Mouse (Mus musculus): ENCODE results near the gene Qpctl. TPM values are rescaled to one million over a fixed set of nuclear protein-coding genes. Genes with fewer than 3 reads are reported as not detected.

Qpctl gene
- polyA plus RNA-seq, 1 experiment: 7.7 TPM

- H3K79me2 ChIP-seq (ENCODE audit: control insufficient read depth, insufficient read depth): no peaks in the 10 kb centered on the region
- H3K36me3 ChIP-seq (ENCODE audit: control insufficient read depth, insufficient read depth): peaks cover 10% of the 10 kb centered on the region
These were observed 54.6 kb downstream of the Qpctl start, which contains the start of gene Six5 for GRCm38 (mm10) chr7:19094471-19094825. Gene Six5, plus strand, starts transcription at chr7:19094594.

GRCm38 (mm10) chr7:19093537-19094385, 55.3 kb downstream of the Qpctl start:
- peaks cover 10% of the 10 kb centered on the region for H3K36me3 ChIP-seq (ENCODE audit: control insufficient read depth, insufficient read depth)
- H3ac ChIP-seq (ENCODE audit: control insufficient read depth, insufficient read length): peak overlapping the region; percentile 19
- no peaks in the 10 kb centered on the region for H3K79me2 ChIP-seq (ENCODE audit: control insufficient read depth, insufficient read depth)
- H3K4me3 ChIP-seq: peak overlapping the region; percentile 34
- peak overlapping the region; percentile 74 for H3K4me2 ChIP-seq (ENCODE audit: low read depth)
- H3K27me3 ChIP-seq (ENCODE audit: control insufficient read depth, insufficient read depth, insufficient read length): no peaks in the 10 kb centered on the region
- TF ChIP-seq MYOG (IDR thresholded peaks at IDR 0.05; ENCODE audit: control insufficient read depth in 1 of 3, insufficient read depth in 1 of 3, insufficient read length in 2 of 3, low read depth in 2 of 3) (peak in 1 of 3 experiments; percentile 24), POLR2A (IDR thresholded peaks at IDR 0.05; ENCODE audit: insufficient read length, low read depth) (peak; percentile 51), MYOD1 (IDR thresholded peaks at IDR 0.05; ENCODE audit: control insufficient read depth in 1 of 3, insufficient read length in 2 of 3, low read depth in 2 of 3) (peak in 2 of 3 experiments; percentile 9 to 21), E2F4 (IDR thresholded peaks at IDR 0.05; ENCODE audit: insufficient read depth) (no peak), SRF (IDR thresholded peaks at IDR 0.05; ENCODE audit: control insufficient read depth, insufficient read length, low read depth) (no peak), POLR2AphosphoS2 (IDR thresholded peaks at IDR 0.05; ENCODE audit: insufficient read length, low read depth) (peak; percentile 93), TCF12 (IDR thresholded peaks at IDR 0.05; ENCODE audit: insufficient read depth, poor library complexity, severe bottlenecking) (no peak), CEBPB (IDR thresholded peaks at IDR 0.05; ENCODE audit: insufficient read depth, poor library complexity, severe bottlenecking) (no peak)

More at GRCm38 (mm10) chr7:19094471-19094825, 54.6 kb downstream of the Qpctl start, which contains the start of gene Six5:
- peak within 1 kb of the TSS; percentile 34 for H3K4me3 ChIP-seq
- no peaks in the 10 kb centered on the region for H3K27me3 ChIP-seq (ENCODE audit: control insufficient read depth, insufficient read depth, insufficient read length)
- no peak for TF ChIP-seq POLR2A (IDR thresholded peaks at IDR 0.05; ENCODE audit: insufficient read length, low read depth)
- TF ChIP-seq USF1 (IDR thresholded peaks at IDR 0.05; ENCODE audit: low read depth): no peak
- no peak for TF ChIP-seq MYOG (IDR thresholded peaks at IDR 0.05; ENCODE audit: control insufficient read depth in 1 of 3, insufficient read depth in 1 of 3, insufficient read length in 2 of 3, low read depth in 2 of 3)
- no peak for TF ChIP-seq TCF3 (IDR thresholded peaks at IDR 0.05; ENCODE audit: insufficient read length, low read depth)
- TF ChIP-seq POLR2AphosphoS2 (IDR thresholded peaks at IDR 0.05; ENCODE audit: insufficient read length, low read depth): no peak
- TF ChIP-seq CEBPB (IDR thresholded peaks at IDR 0.05; ENCODE audit: insufficient read depth, poor library complexity, severe bottlenecking): no peak
- no peak for TF ChIP-seq MAX (IDR thresholded peaks at IDR 0.05; ENCODE audit: low read depth)
- TF ChIP-seq REST (IDR thresholded peaks at IDR 0.05; ENCODE audit: insufficient read depth, insufficient read length): no peak
- TF ChIP-seq E2F4 (IDR thresholded peaks at IDR 0.05; ENCODE audit: insufficient read depth): no peak
- TF ChIP-seq MYOD1 (IDR thresholded peaks at IDR 0.05; ENCODE audit: control insufficient read depth in 1 of 3, insufficient read length in 2 of 3, low read depth in 2 of 3): no peak
- TF ChIP-seq SRF (IDR thresholded peaks at IDR 0.05; ENCODE audit: control insufficient read depth, insufficient read length, low read depth): no peak
- TF ChIP-seq TCF12 (IDR thresholded peaks at IDR 0.05; ENCODE audit: insufficient read depth, poor library complexity, severe bottlenecking): no peak
- peak within 1 kb of the TSS; percentile 19 for H3ac ChIP-seq (ENCODE audit: control insufficient read depth, insufficient read length)
- H3K4me2 ChIP-seq (ENCODE audit: low read depth): peak within 1 kb of the TSS; percentile 88

GRCm38 (mm10) chr7:19093174-19093521, 55.9 kb downstream of the Qpctl start:
- Histone ChIP-seq H3K36me3 (ENCODE audit: control insufficient read depth, insufficient read depth) (peaks cover 11% of the 10 kb centered on the region), H3K4me2 (ENCODE audit: low read depth) (peak overlapping the region; percentile 74), H3K79me2 (ENCODE audit: control insufficient read depth, insufficient read depth) (no peaks in the 10 kb centered on the region), H3K4me3 (no peak overlapping the region), H3ac (ENCODE audit: control insufficient read depth, insufficient read length) (no peak overlapping the region), H3K27me3 (ENCODE audit: control insufficient read depth, insufficient read depth, insufficient read length) (no peaks in the 10 kb centered on the region)
- TF ChIP-seq MYOG (IDR thresholded peaks at IDR 0.05; ENCODE audit: control insufficient read depth in 1 of 3, insufficient read depth in 1 of 3, insufficient read length in 2 of 3, low read depth in 2 of 3) (peak in 1 of 3 experiments; percentile 13), E2F4 (IDR thresholded peaks at IDR 0.05; ENCODE audit: insufficient read depth) (no peak), REST (IDR thresholded peaks at IDR 0.05; ENCODE audit: insufficient read depth, insufficient read length) (no peak), USF1 (IDR thresholded peaks at IDR 0.05; ENCODE audit: low read depth) (no peak), MAX (IDR thresholded peaks at IDR 0.05; ENCODE audit: low read depth) (no peak), SRF (IDR thresholded peaks at IDR 0.05; ENCODE audit: control insufficient read depth, insufficient read length, low read depth) (no peak), MYOD1 (IDR thresholded peaks at IDR 0.05; ENCODE audit: control insufficient read depth in 1 of 3, insufficient read length in 2 of 3, low read depth in 2 of 3) (peak in 2 of 3 experiments; percentile 10 to 24), POLR2AphosphoS2 (IDR thresholded peaks at IDR 0.05; ENCODE audit: insufficient read length, low read depth) (peak; percentile 67), CEBPB (IDR thresholded peaks at IDR 0.05; ENCODE audit: insufficient read depth, poor library complexity, severe bottlenecking) (no peak), TCF3 (IDR thresholded peaks at IDR 0.05; ENCODE audit: insufficient read length, low read depth) (no peak), POLR2A (IDR thresholded peaks at IDR 0.05; ENCODE audit: insufficient read length, low read depth) (no peak), TCF12 (IDR thresholded peaks at IDR 0.05; ENCODE audit: insufficient read depth, poor library complexity, severe bottlenecking) (no peak)

- TF ChIP-seq POLR2AphosphoS2 (IDR thresholded peaks at IDR 0.05; ENCODE audit: insufficient read length, low read depth) (peak; percentile 57), TCF12 (IDR thresholded peaks at IDR 0.05; ENCODE audit: insufficient read depth, poor library complexity, severe bottlenecking) (no peak)
- H3K4me2 ChIP-seq (ENCODE audit: low read depth): no peak overlapping the region
- no peak overlapping the region for H3K4me3 ChIP-seq
- H3K79me2 ChIP-seq (ENCODE audit: control insufficient read depth, insufficient read depth): no peaks in the 10 kb centered on the region
- H3K27me3 ChIP-seq (ENCODE audit: control insufficient read depth, insufficient read depth, insufficient read length): no peaks in the 10 kb centered on the region
- peaks cover 17% of the 10 kb centered on the region for H3K36me3 ChIP-seq (ENCODE audit: control insufficient read depth, insufficient read depth)
- no peak overlapping the region for H3ac ChIP-seq (ENCODE audit: control insufficient read depth, insufficient read length)
These were observed 56.5 kb downstream of the Qpctl start for GRCm38 (mm10) chr7:19092381-19093173.
